Mouse (Mus musculus) liver, adult 2 months (tissue): ENCODE measurements around the gene Cyp11a1. TPM values are rescaled to one million over a fixed set of nuclear protein-coding genes. Genes with fewer than 3 reads are reported as not detected.

Experiments
- DNase-seq: peaks from one replicate; pipeline ENCODE4 v3.0.0-alpha.2; 2011; ENCODE audit warnings: low read depth, low spot score; ENCODE audit errors: extremely low read depth
- H3K27ac ChIP-seq: fragments of 200-500 bp; replicated peaks from 2 replicates; pipeline ENCODE4 v1.5.1; 2012; ENCODE audit warnings: low read depth, mild to moderate bottlenecking, control low read depth, inconsistent platforms, low read length; ENCODE audit not compliant: insufficient read depth
- H3K27me3 ChIP-seq: fragments of 200-500 bp; 2 replicates; pipeline ENCODE4 v1.6.1; 2012; ENCODE audit warnings: mild to moderate bottlenecking, moderate library complexity, low read length, inconsistent platforms; ENCODE audit not compliant: control insufficient read depth, insufficient read depth
- H3K36me3 ChIP-seq: fragments of 200-500 bp; 2 replicates; pipeline ENCODE4 v1.6.1; 2012; ENCODE audit warnings: low read length, inconsistent platforms; ENCODE audit not compliant: control insufficient read depth, insufficient read depth
- H3K4me1 ChIP-seq: fragments of 200-500 bp; 2 replicates; pipeline ENCODE4 v1.6.1; 2011; ENCODE audit warnings: low read length; ENCODE audit not compliant: control insufficient read depth, insufficient read depth
- H3K4me3 ChIP-seq: fragments of 200-500 bp; 2 replicates; pipeline ENCODE4 v1.5.1; 2011; ENCODE audit warnings: low read depth, mild to moderate bottlenecking, control low read depth, low read length, moderate library complexity; ENCODE audit not compliant: insufficient read depth
- H3K79me2 ChIP-seq: fragments of 200-500 bp; 2 replicates; pipeline ENCODE4 v1.6.1; 2012; ENCODE audit warnings: inconsistent platforms, mild to moderate bottlenecking, low read length, moderate library complexity; ENCODE audit not compliant: control insufficient read depth, insufficient read depth
- H3K9ac ChIP-seq: fragments of 200-500 bp; 2 replicates; pipeline ENCODE4 v1.6.1; 2012; ENCODE audit warnings: low read depth, mild to moderate bottlenecking, control low read depth, inconsistent platforms, low read length
- CTCF ChIP-seq: fragments of 200-500 bp; IDR thresholded peaks from 2 replicates; pipeline ENCODE4 v1.5.1; 2011; ENCODE audit warnings: low read depth, low read length, control low read depth
- POLR2A ChIP-seq: fragments of 200-500 bp; IDR thresholded peaks from 2 replicates; pipeline ENCODE4 v1.6.1; 2011; ENCODE audit warnings: low read length, control low read depth; ENCODE audit not compliant: insufficient read depth; ENCODE audit errors: extremely low read depth
- WGBS: fragments of 180-500 bp; shearing (Covaris S2); methylation state at CpG from one replicate; pipeline ENCODE4 v1.1.7; 2018; 5-methylcytosine and 5-hydroxymethylcytosine counted together
- polyA plus RNA-seq: library from polyadenylated mRNA; depleted of rRNA; stranded (reverse); fragments of >200 nt; gene quantifications from 2 replicates; pipeline ENCODE4 v1.2.3, GENCODE M21; 2012
- total RNA-seq: library from RNA; depleted of rRNA; stranded (reverse); fragments of >200 nt; gene quantifications from 2 replicates; pipeline ENCODE4 v1.2.3, GENCODE M21; 2014

The Cyp11a1 gene
- total and polyA plus RNA-seq, 2 experiments, result not detected

GRCm38 (mm10) chr9:58009015-58009362, 2.8 kb downstream of the Cyp11a1 start:
- 14% methylated on average over 6 of the region's 6 CpGs for WGBS
- H3K36me3 ChIP-seq, result no peaks in the 10 kb centered on the region
- TF ChIP-seq CTCF (no peak), POLR2A (no peak)
- H3K4me1 ChIP-seq, result no peaks in the 10 kb centered on the region
- H3K27ac ChIP-seq, result no peak overlapping the region
- H3K27me3 ChIP-seq, result no peaks in the 10 kb centered on the region
- no peaks in the 10 kb centered on the region for H3K79me2 ChIP-seq
- no peak for DNase-seq
- H3K4me3 ChIP-seq, result no peak overlapping the region
- no peak overlapping the region for H3K9ac ChIP-seq

- Histone ChIP-seq H3K36me3 (no peaks in the 10 kb centered on the region), H3K79me2 (no peaks in the 10 kb centered on the region), H3K27ac (no peak overlapping the region), H3K4me3 (no peak overlapping the region), H3K9ac (no peak overlapping the region), H3K4me1 (no peaks in the 10 kb centered on the region), H3K27me3 (no peaks in the 10 kb centered on the region)
- no peak for DNase-seq
- no peak for TF ChIP-seq CTCF
- no peak for TF ChIP-seq POLR2A
- 65% methylated on average over 3 of the region's 3 CpGs for WGBS
Observed at GRCm38 (mm10) chr9:58009588-58009987, 3.4 kb downstream of the Cyp11a1 start.

GRCm38 (mm10) chr9:58011027-58011426, 4.8 kb downstream of the Cyp11a1 start:
- Histone ChIP-seq H3K36me3 (no peaks in the 10 kb centered on the region), H3K4me3 (no peak overlapping the region), H3K27ac (no peak overlapping the region), H3K79me2 (no peaks in the 10 kb centered on the region), H3K27me3 (no peaks in the 10 kb centered on the region), H3K9ac (no peak overlapping the region), H3K4me1 (no peaks in the 10 kb centered on the region)
- 47% methylated on average over 7 of the region's 7 CpGs for WGBS
- TF ChIP-seq POLR2A, result no peak
- no peak for TF ChIP-seq CTCF
- DNase-seq, result no peak

- 76% methylated on average over 8 of the region's 8 CpGs for whole genome bisulfite sequencing
- TF ChIP-seq POLR2A (no peak), CTCF (no peak)
- H3K27me3 ChIP-seq, result no peaks in the 10 kb centered on the region
- no peak overlapping the region for H3K4me3 ChIP-seq
- no peak overlapping the region for H3K9ac ChIP-seq
- no peak overlapping the region for H3K27ac ChIP-seq
- DNase-seq, result no peak
- H3K4me1 ChIP-seq, result no peaks in the 10 kb centered on the region
- no peaks in the 10 kb centered on the region for H3K36me3 ChIP-seq
- no peaks in the 10 kb centered on the region for H3K79me2 ChIP-seq
Observed at GRCm38 (mm10) chr9:58011552-58011951, 5.3 kb downstream of the Cyp11a1 start.

GRCm38 (mm10) chr9:58012486-58012885, 6.3 kb downstream of the Cyp11a1 start:
- no peak for TF ChIP-seq CTCF
- TF ChIP-seq POLR2A, result no peak
- H3K27ac ChIP-seq, result no peak overlapping the region
- no peaks in the 10 kb centered on the region for H3K4me1 ChIP-seq
- H3K36me3 ChIP-seq, result no peaks in the 10 kb centered on the region
- no peak overlapping the region for H3K9ac ChIP-seq
- no peaks in the 10 kb centered on the region for H3K79me2 ChIP-seq
- WGBS, result 82% methylated on average over 2 of the region's 2 CpGs
- no peaks in the 10 kb centered on the region for H3K27me3 ChIP-seq
- DNase-seq, result no peak
- no peak overlapping the region for H3K4me3 ChIP-seq

GRCm38 (mm10) chr9:58012935-58013334, 6.7 kb downstream of the Cyp11a1 start:
- no peak overlapping the region for H3K4me3 ChIP-seq
- 69% methylated on average over 2 of the region's 2 CpGs for WGBS
- no peaks in the 10 kb centered on the region for H3K79me2 ChIP-seq
- H3K27ac ChIP-seq, result no peak overlapping the region
- no peak for DNase-seq
- no peak overlapping the region for H3K9ac ChIP-seq
- no peak for TF ChIP-seq POLR2A
- TF ChIP-seq CTCF, result no peak
- H3K27me3 ChIP-seq, result no peaks in the 10 kb centered on the region
- H3K4me1 ChIP-seq, result no peaks in the 10 kb centered on the region
- H3K36me3 ChIP-seq, result no peaks in the 10 kb centered on the region
